Mouse (Mus musculus): ENCODE data around the gene Rrp1b.
"Not testable (repeated sequence)": the region's sequence is repeated elsewhere in the genome, so short reads cannot be mapped to it uniquely, and the experiment has no call there.

The Rrp1b gene

DNA sequence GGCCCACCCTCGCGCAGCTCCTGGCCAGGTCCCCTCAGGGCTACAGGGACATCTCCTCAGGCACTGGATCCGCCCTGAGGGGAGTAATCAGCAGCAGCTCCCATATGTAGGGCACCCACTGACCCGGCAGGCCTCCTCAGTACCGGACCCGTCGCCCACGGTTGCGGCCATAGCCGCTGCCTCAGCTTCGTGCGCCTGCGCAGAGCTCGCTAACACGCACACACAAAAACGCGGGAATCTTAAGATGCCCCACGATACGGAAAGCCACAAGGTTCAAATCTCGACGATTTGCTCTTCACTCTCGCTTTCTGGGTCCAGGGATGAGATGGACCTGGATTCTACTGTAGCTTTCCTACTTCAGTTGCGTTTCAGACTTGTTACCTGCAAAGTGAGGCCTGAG is 1.6 kb upstream of the Rrp1b start:
- DNase-seq = no peak

DNA sequence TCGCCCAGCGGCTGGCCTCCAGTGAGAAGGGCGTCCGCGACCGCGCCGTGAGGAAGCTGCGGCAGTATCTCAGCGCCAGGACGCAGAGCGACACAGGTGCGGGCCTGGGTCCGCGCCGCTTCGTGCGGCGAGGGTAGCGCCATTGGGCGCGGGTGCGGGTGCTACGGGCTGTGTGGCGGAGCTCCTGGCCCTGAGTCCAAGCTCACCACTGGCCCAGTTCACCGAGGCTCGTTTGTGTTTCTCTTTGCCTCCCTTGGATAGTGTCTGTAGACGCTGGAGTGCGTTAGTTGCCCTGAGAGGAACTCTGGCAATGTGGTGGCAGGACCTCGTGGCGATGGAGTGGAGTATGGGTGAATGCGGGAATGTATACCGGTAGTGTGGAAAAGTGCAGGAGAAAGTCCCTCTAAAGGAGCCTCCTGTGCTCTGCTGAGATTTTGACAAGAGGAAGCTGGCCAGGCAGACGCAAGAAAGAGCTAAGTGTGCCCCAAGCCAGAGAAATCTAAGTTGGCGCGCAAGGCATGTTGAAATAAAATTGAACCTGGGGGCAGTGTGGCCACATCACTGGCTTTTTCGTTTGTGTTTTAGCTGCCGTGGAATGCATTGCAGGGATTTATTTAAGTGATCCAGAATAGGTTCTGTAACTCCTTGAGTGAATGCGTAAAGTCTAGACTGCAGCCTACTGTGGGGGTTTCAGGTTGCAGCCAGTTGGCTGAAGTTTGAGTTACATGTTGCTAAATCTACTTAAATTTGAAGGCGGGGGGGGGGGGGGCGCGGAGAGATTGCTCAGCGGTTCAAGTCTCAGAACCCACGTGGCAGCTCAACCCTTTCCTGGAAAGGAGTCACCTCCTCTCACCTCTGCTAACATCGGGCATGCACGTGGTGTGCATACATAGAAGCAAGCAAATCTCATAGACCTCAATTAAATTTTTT is 874 bp downstream of the Rrp1b start:
- DNase-seq = no peak

DNA sequence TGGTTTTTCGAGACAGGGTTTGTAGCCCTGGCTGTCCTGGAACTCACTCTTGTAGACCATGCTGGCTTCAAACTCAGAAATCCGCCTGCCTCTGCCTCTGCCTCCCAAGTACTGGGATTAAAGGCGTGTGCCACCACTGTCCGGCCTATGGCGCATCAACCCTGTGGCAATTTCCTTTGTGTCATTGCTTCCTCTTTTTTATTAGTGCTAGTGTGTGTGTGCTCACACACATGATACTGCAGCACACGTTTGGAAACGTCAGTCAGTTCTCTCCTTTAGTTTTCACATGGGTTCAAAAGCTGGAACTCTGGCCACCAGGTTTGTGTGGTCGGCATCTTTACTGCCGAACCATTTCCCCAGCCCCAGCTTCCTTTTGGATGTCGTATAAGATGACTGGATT is 4.4 kb downstream of the Rrp1b start:
- no peak for DNase-seq

DNA sequence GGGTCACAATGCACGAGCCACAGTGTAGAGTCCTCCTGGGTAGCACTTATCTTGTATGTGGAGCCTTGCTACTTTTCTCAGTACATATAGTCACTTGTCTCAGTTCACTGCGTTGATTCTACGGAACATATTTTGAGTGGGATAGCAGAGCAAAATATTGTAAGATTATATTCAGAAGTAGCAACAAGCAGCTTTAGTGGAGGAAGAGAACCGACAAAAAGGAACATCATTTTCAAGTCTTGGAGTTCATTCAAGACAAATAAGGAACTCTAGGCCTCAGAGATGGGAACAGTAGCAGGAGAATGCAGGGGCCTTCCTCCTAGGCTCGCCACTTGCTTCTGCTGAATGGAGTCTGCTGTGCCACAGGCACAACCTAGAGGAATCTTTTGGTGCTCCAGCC is 10.6 kb downstream of the Rrp1b start:
- DNase-seq = no peak

DNA sequence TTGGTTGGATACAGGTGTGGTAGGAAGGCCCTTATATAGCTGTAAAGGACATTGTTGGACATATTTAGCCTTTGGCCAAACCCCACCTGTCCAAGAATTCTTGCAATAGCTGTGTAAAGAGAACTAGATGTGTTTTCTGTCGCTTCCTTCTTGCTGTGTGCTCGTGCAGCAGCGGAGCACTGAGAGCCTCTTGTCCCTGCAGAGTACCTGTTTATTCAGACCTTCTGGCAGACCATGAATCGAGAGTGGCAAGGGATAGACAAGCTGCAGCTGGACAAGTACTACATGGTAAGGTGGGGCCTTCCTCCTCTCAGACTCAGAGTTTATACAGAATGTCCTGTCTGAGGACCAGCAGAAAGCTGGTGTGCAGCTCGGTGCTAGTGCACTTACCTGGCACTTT is 12.5 kb downstream of the Rrp1b start:
- DNase-seq = no peak

DNA sequence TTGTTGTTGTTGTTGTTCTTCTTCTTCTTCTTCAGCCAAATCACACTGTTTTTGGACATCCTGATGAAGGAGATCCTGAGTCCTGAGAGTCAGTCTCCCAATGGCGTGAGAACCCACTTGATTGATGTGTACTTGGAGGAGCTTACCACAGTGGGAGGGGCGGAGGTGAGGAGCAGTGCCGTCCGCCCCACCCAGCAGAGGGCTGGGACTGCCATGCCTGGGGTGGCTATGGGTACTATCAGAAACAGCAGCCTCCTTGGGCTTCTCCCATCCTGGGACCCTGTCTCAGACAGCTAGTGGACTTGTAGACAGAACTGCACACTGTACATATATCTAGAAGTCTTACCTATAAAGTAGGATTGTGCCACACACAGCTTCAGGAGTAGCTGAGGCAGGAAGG is 14.0 kb downstream of the Rrp1b start:
- no peak for DNase-seq

DNA sequence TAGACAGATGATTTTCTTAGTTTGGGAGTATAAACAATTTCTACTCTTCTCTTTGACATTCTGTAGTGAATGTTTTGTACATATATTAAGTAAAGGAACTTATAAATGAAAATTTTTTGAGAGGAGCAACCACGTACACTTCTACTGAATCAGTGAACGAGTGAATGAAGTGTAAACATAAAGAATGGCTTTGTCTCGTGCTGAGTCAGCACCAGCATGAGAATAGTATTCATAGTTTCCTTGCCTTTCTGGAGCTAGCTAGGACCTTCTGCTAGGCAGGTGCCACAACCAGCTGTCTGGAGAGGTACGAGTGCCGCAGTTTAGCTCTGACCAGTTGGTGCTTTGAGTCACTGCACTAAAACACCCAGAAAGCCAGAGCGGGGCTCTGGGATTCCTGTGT is 14.7 kb downstream of the Rrp1b start:
- DNase-seq = no peak

DNA sequence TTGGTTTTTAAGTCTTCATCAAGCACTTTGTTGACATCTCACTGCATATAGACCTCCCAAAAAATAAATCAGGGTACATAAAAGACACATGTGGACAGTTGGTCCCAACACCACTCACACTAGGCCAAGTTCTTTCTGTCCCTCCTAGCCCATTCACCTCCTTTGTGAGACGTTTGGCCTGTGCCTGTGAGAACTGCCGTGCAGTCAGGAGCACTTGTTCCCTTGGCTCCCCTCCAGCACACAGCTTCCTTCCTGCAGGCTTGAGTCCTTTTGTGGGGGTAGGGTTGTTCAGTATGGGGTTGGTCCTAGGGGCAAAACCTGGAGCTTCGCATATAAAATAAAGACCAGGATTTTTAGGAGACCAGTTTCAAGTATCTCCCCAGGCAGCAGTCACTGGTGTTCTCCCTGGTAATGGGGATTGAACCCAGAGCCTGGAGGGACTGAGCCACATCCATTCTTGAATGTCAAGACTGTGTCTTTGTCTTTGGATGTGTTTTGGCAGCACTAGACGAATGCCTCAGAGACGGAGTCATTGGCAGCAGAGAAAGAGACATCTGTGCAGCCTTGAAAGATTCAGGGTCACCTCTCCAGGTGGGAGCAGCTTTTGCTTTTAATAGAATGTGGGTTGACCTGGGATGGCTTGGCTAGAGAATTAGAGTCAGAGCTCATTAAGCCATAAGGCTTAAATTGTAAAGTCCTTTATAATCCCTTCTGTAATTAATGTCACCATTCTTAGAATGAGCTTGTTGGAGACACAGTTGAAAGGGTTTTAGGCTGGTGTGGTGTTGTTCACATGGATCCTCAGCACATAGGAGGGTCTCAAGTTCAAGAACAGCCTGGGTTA is 16.6 kb downstream of the Rrp1b start:
- DNase-seq = no peak

DNA sequence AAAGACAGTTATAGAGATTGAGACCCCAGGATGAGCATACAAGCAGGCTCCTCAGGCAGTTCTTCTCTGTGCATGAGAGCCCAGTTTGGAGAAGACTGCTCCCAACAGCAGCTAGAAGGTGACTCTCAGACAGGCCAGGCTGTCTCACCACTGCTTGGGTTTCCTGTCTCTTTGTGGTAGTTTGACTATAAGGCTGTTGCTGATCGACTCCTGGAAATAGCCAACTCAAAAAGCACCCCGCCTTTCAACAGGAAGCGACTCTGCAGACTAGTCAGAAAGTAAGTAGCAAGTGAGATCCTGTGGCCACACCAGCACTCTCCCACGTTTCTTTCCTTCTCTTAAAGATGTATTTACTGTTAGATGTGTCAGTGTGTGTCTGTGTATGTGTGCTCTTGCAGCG is 17.8 kb downstream of the Rrp1b start:
- DNase-seq = no peak

DNA sequence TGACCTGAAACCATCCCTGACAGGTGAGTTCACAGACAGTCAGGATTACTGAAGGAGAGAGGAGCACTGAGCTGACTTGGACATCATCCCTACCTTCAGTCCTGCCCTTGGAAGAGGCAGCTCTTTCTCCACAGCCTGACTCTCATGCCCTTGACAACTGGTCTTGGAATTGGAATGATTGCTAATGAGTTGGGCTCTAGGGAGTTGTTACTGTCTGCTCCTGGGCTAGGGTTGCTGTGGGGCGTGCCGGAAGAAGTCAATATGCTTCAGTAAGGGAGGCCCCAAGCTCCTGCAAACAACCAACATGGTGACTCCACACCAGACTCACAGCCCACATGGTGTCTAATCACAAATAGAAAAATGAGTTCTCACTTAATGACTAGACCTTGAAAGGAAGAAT is 21.9 kb downstream of the Rrp1b start:
- DNase-seq = no peak

DNA sequence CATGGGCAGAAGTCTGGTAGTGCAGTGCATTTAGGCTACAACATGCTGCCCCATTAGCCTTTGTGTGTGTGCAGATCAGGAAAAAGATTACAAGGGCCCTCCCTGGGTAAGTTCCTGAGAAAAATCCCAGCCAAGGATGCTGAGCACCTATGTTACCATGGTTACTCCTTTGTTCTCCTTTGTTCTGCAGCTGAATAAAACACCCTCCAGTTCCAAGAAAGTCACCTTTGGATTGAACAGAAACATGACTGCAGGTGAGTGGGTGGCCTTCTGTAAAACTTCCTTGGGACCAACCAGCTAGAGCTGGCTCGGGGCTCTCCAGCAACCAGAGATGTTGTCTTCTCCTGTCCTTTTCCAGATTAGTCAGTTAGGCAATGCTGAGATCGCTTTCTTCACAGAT is 23.2 kb downstream of the Rrp1b start:
- DNase-seq = no peak

DNA sequence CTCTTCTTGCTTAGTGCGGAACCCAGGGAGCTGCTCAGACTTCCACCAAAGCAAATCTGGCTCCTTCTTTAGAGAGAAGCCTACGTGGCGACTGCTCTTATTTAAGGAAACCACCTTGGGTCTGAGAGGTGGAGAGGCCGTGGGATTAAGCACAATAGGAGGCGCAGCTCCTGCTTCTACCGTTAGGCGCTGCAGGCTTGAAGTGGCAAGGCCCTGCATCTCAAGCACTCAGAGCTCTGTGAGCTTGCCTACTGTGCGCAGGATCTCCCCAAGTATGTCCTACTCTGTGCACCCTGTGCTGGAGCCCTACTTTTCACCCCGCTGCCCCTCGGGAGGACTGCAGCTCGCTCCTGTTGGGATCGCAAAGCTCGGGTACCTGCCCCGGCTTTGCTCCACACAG is 25.3 kb downstream of the Rrp1b start:
- no peak for DNase-seq

DNA sequence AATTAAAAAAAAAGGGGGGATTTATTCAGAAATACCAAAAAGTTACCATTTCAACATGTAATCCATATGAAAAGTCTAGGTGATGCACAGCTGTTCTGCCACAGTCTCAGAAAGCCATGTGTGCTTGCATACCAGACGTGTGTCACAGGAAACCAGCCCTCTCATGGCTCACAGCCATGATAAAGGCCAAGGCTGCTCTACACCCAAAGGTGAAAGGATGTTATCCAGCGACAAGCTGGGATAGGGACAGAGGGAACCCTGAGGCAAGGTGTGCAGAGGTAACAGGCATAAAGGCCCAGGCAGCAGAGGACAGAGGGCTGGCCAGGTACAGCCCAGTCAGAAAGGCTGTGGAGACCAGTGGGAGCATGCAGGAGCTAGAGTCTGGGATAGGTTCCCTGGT is 27.8 kb downstream of the Rrp1b start:
- DNase-seq = no peak

DNA sequence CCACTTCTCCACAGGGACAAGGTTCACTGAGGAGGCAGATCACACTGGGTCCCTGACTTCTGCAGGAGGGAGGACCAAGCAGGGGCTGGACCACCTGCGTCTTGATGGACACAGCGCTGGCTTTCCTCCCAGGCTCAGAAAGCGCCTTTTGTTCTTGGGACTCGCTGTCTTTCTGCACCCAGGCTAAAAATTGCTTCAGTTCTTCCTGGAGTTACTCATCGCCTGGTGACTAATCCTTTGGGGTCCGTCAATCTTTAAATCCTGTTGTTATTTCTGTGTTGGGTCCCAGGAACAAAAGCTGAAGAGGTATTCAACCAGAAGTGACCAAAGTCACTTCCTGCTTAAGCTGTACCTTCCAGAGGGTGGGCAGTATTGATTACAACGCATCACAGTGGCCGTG is 28.9 kb downstream of the Rrp1b start:
- DNase-seq = not testable (repeated sequence)

DNA sequence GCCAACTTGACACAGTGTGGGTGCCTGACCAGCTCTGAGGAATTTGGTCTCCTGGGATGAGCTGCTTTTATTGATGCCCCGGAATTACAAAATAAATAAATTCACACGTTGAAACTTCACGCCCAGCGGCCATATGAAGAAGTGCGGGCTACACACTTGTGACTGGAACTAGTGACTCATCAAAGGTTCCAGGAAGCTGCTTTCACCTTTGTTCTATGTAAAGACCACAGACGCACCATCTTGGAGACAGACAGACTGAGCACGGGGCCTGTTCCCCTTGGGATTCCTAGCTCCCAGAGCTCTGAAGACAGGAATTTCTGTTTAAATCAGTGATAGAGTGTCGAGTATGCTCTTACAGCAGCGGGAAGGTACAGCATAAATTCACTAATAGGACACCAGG is 31.6 kb downstream of the Rrp1b start:
- no peak for DNase-seq

DNA sequence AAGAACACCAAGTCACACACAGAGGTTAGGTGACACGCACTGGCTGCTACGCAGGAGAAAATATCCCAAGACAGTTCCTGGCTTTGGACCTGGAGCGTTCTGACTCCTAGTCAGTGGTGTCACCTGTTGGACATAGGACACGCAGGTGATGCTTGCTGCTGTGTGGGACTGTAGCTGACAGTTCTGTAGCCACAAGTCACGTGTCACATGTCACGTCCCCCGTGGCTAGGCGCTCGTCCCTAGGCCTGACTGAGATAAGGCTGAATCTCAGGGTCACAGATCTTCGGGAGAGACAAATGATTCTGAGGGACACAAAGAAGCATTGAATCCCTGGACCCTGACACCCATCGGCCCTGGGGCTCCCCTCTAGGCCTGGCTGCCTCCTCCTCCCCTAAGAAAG is 32.5 kb downstream of the Rrp1b start:
- DNase-seq = no peak

DNA sequence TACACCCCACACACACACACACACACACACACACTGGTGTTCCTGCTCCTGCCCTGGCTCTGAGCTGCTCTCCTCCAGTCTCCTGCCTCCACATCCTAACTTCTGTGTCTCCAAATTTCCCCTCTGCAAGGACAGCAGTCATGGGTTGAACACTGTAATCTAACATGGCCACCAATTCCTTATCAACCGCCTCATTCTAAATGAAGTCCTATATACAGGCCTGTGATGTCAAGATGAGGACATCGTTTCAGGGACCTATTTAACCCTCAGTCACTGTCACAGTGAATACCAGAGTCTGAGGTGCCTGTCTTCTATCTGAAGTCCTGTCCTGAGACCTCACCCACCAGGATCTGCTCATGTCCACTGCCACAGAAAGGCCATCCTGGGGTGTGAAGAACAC is 32.9 kb downstream of the Rrp1b start:
- DNase-seq = no peak

DNA sequence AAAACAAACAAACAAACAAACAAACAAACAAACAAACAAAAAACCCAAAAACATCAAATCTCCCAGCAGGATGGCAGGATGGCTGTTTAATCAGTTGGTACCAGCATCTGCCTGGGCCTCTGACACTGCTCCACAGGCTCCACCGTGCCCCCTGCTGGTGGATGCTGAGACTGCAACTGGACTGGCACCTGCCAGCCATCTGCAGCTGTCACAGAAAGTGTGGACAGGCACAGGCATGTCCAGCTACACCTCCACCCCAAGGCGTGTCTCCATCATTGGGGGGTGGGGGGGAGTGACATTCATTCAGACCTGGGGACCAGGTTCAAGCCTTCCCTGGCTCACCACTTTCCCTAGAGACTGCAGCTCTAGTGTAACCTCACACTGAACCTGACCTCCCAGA is 37.5 kb downstream of the Rrp1b start:
- peak; percentile 77 to 82 for DNase-seq

DNA sequence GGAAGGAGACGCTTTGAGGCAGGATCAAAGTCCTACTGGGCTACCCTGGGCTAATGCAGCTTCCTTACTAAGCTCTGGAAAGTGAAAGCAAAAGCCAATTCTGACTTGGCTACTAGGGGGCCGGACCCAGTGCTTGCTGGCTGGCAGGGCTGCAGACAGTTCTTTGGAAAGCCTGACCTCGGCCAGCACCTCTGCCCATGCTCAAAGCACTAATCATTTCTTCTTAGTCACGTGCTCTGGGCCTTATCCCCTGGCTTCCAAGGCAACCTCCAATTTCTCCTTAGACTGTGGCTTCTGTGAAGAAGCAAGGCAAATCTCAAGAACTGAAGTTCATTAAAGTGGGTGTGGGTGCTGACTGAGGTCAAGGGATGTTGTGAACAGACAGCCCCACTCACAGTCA is 38.8 kb downstream of the Rrp1b start:
- no peak for DNase-seq

DNA sequence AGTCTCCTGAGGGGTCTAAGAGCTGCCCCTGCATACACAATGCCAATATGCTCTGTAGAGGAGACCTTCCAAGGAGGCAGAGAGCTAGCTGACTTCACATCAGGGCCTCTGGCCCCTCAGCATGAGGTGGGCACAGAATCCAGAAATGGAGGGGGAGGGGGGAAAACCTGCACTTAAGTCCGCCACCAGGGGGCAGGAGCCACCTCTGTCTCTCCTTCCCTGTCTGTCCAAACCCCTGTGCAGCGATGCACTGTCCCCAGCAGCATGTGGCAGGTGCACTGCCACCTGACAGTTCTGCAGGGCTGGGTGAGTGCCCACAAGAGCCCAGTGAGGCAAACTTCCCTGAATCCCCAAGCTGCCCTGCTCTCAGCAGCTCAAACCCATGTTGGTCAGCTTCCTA is 39.3 kb downstream of the Rrp1b start:
- peak in 1 of 2 experiments; percentile 16 for DNase-seq

DNA sequence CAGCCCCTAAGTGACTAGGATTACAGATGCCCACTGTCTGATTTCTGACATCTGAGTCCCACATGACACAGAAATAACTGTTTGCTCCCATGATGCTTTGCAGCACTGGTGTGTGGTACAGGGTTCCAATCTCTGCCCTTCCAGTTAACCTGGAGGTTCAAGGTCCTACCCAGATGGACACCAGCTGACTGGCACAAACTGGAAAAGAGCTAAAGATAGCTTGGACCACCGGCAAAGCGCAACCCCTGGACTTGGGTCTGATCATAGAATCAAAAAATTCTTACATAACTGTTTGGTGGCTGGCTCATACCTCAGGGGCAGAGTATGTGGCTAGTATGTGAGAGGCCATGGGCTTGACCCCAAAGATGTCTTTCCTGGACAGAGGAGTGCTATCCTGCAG is 47.5 kb downstream of the Rrp1b start:
- no peak for DNase-seq

DNA sequence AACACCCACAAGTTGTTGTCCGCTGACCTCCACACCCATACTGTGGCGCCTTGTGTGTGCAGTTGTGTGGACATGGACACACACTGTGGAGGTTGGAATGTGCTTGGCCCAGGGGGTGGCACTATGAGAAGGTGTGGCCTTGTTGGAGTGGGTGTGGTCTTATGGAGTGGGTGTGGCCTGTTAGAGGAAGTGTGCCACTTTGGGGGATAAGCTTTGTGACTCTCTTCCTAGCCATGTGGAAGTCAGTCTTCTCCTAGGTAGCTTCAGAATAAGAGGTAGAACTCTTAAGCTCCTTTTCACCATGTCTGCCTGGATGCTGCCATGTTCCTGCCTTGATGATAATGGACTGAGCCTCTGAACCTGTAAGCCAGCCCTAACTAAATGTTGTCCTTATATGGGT is 51.2 kb downstream of the Rrp1b start:
- no peak for DNase-seq

DNA sequence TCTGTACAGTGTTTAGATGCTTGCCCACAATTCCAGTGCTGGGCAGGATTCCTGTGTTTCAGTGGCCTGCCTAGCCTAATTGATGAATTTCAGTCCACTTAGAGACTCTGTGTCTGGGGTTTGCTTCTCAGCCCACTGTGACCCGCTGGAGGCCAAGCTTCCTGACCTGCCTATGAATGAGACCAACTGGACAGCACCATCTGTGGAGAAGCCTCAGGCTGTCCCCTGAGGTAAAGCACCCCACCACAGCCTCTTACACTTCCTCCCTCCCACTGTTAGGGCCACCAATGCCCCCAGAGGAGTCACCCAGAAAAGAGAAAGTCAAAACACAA is 55.1 kb downstream of the Rrp1b start:
- DNase-seq = no peak

All from cerebellum, adult 18-20 months (tissue).